Comparison of ENCODE assay signal across 7 mouse cellular contexts in genomic region chr6:85483843-85484721, GRCm38 (mm10). TPM values are rescaled to one million over a fixed set of nuclear protein-coding genes. Genes with fewer than 3 reads are reported as not detected.
DNase-seq lines count a peak whose midpoint lies in the region; ATAC-seq and TF ChIP-seq lines count a peak whose summit lies in the region.

No protein-coding gene starts in this region.

- TF ChIP-seq CTCF in thymus, adult 2 months (IDR thresholded peaks at IDR 0.05; ENCODE audit: borderline replicate concordance, control insufficient read depth, extremely low read depth, insufficient read depth, low read length, poor library complexity) = no peak
- TF ChIP-seq CTCF in olfactory bulb, adult 2 months (IDR thresholded peaks at IDR 0.05; ENCODE audit: insufficient read depth, low read depth, low read length) = no peak

- no peak overlapping the region for H3K9ac ChIP-seq in intestine, embryonic 15.5 days

- no peak overlapping the region for H3K27ac ChIP-seq in thymus, adult 2 months (ENCODE audit: control insufficient read depth, insufficient read depth, low read length)
- H3K27ac ChIP-seq in intestine, embryonic 15.5 days = no peak overlapping the region
- H3K27ac ChIP-seq in olfactory bulb, adult 2 months (ENCODE audit: insufficient read depth, low read depth, low read length) = no peak overlapping the region

- no peaks in the 10 kb centered on the region for H3K36me3 ChIP-seq in thymus, adult 2 months (ENCODE audit: control insufficient read depth, insufficient read depth, low read length)
- H3K36me3 ChIP-seq in intestine, embryonic 15.5 days = no peaks in the 10 kb centered on the region

- H3K9me3 ChIP-seq in intestine, embryonic 15.5 days = no peaks in the 10 kb centered on the region

- H3K4me1 ChIP-seq in thymus, adult 2 months (replicated peaks; ENCODE audit: control insufficient read depth, insufficient read depth, low read length) = no peaks in the 10 kb centered on the region
- H3K4me1 ChIP-seq in intestine, embryonic 15.5 days (replicated peaks) = peaks cover 11% of the 10 kb centered on the region
- H3K4me1 ChIP-seq in olfactory bulb, adult 2 months (ENCODE audit: control insufficient read depth, insufficient read depth, low read length) = peaks cover 26% of the 10 kb centered on the region

- peak; percentile 28 for DNase-seq in thymus, postnatal 14 days
- DNase-seq in thymus, adult 2 months = no peak
- DNase-seq in embryo, embryonic 11 days = peak; percentile 60
- DNase-seq in right cerebral cortex, postnatal 25 days = no peak
- DNase-seq in left cerebral cortex, adult 8-10 months (ENCODE audit: low spot score in 2 of 2) = no peak

- no peak for TF ChIP-seq POLR2A in thymus, adult 2 months (IDR thresholded peaks at IDR 0.05; ENCODE audit: control insufficient read depth, extremely low read depth, insufficient read depth, low read length, poor library complexity)
- TF ChIP-seq POLR2A in olfactory bulb, adult 2 months (IDR thresholded peaks at IDR 0.05; ENCODE audit: insufficient read depth, low read depth, low read length) = no peak

- H3K4me2 ChIP-seq in intestine, embryonic 15.5 days (replicated peaks) = peak overlapping the region; percentile 65

- H3K27me3 ChIP-seq in thymus, adult 2 months (ENCODE audit: control insufficient read depth, insufficient read depth, low read length) = peaks cover 9% of the 10 kb centered on the region; the same call in 1 of the 2 replicates
- peaks cover 44% of the 10 kb centered on the region for H3K27me3 ChIP-seq in intestine, embryonic 15.5 days (replicated peaks)

- no peak overlapping the region for H3K4me3 ChIP-seq in thymus, adult 2 months (ENCODE audit: control insufficient read depth, insufficient read depth, low read length)
- H3K4me3 ChIP-seq in intestine, embryonic 15.5 days (replicated peaks) = peak overlapping the region; percentile 37
- H3K4me3 ChIP-seq in olfactory bulb, adult 2 months (ENCODE audit: insufficient read depth, low read depth, low read length) = peak overlapping the region; percentile 17; the same call in 1 of the 2 replicates

- WGBS in thymus, adult 2 months = 8% methylated on average over 92 of the region's 92 CpGs
- 4% methylated on average over 92 of the region's 92 CpGs for WGBS in intestine, embryonic 15.5 days
- WGBS in olfactory bulb, adult 2 months = 31% methylated on average over 92 of the region's 92 CpGs

- ATAC-seq in intestine, embryonic 15.5 days = peak; percentile 71

RNA-seq across cellular contexts. Expression of gene Fbxo41, which starts 18.7 kb away (rescaled TPM):
- 0.03 and 0.04 TPM in 2 replicates for polyA plus RNA-seq in thymus, adult 2 months (2012; rRNA removed)
- 0.08 and 0.21 TPM in 2 replicates for polyA plus RNA-seq in intestine, embryonic 15.5 days (2015; fragmentation: Nextera tagmentation; extraction: Ambion mirVana)
- not detected in 2 replicates for polyA plus RNA-seq in olfactory bulb, adult 2 months (2012; ENCODE audit: insufficient read depth, insufficient read length, low replicate concordance, missing spikeins)
- total RNA-seq in left cerebral cortex, adult 8-10 months (2022) = 10 to 100 TPM; 80.0 to 89.9 (median 88.0) TPM

RNA-seq across cellular contexts. Expression of gene Egr4, which starts 29.3 kb away (rescaled TPM):
- 0.12 and 0.19 TPM in 2 replicates for polyA plus RNA-seq in thymus, adult 2 months (2012; rRNA removed)
- polyA plus RNA-seq in intestine, embryonic 15.5 days (2015; fragmentation: Nextera tagmentation; extraction: Ambion mirVana) = not detected in 2 replicates
- polyA plus RNA-seq in olfactory bulb, adult 2 months (2012; ENCODE audit: insufficient read depth, insufficient read length, low replicate concordance, missing spikeins) = not detected in 2 replicates
- total RNA-seq in left cerebral cortex, adult 8-10 months (2022) = 10 to 100 TPM; 19.1 to 29.4 (median 26.6) TPM

RNA-seq across cellular contexts. Expression of gene Pradc1, which starts 32.3 kb away (rescaled TPM):
- 41.5 and 42.6 TPM in 2 replicates for polyA plus RNA-seq in thymus, adult 2 months (2012; rRNA removed)
- 38.5 and 42.9 TPM in 2 replicates for polyA plus RNA-seq in intestine, embryonic 15.5 days (2015; fragmentation: Nextera tagmentation; extraction: Ambion mirVana)
- polyA plus RNA-seq in olfactory bulb, adult 2 months (2012; ENCODE audit: insufficient read depth, insufficient read length, low replicate concordance, missing spikeins) = not detected in 2 replicates
- total RNA-seq in left cerebral cortex, adult 8-10 months (2022) = 10 to 100 TPM; 25.7 to 34.2 (median 32.3) TPM

RNA-seq across cellular contexts. Expression of gene Cct7, which starts 32.8 kb away (rescaled TPM):
- polyA plus RNA-seq in thymus, adult 2 months (2012; rRNA removed) = 166 and 174 TPM in 2 replicates
- polyA plus RNA-seq in intestine, embryonic 15.5 days (2015; fragmentation: Nextera tagmentation; extraction: Ambion mirVana) = 461 and 482 TPM in 2 replicates
- not detected in 2 replicates for polyA plus RNA-seq in olfactory bulb, adult 2 months (2012; ENCODE audit: insufficient read depth, insufficient read length, low replicate concordance, missing spikeins)
- total RNA-seq in left cerebral cortex, adult 8-10 months (2022) = 100 to 1,000 TPM; 206 to 234 (median 220) TPM

RNA-seq across cellular contexts. Expression of gene Smyd5, which starts 52.3 kb away (rescaled TPM):
- polyA plus RNA-seq in thymus, adult 2 months (2012; rRNA removed) = 28.4 and 30.0 TPM in 2 replicates
- polyA plus RNA-seq in intestine, embryonic 15.5 days (2015; fragmentation: Nextera tagmentation; extraction: Ambion mirVana) = 49.8 and 52.8 TPM in 2 replicates
- polyA plus RNA-seq in olfactory bulb, adult 2 months (2012; ENCODE audit: insufficient read depth, insufficient read length, low replicate concordance, missing spikeins) = not detected in 2 replicates
- total RNA-seq in left cerebral cortex, adult 8-10 months (2022) = 10 to 100 TPM; 53.0 to 58.7 (median 54.3) TPM

Comparison
In these comparisons a context has a peak if more than half of its experiments do, and no peak if none do; other contexts are left out.
1. DNase-seq: peak in thymus, postnatal 14 days (single experiment) and embryo, embryonic 11 days (single experiment); none in thymus, adult 2 months (single experiment), right cerebral cortex, postnatal 25 days (single experiment) and left cerebral cortex, adult 8-10 months (0 of 2).